Comparison of ENCODE assay signal across 8 mouse cellular contexts in the genomic region with DNA sequence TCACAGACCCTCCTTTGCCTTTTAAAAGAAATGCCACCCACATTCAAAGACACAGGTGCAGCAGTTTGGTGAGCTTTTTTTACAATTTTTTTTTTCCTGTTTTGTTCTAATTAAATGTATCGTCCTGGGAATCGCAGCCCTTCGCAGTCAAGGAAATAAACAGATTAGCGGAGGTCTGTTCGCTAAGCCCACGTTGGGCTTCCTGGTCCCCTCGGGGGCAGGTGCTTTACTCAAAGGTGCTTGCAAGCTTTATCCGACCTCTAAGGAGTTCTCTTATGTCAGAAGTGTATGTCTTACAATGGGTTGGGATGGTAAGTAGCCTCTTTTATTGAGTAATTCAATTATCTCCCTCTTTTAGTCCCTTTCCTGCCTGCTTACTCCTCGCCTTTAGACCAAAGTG. TPM values are rescaled to one million over a fixed set of nuclear protein-coding genes. Genes with fewer than 3 reads are reported as not detected.
DNase-seq lines count a peak whose midpoint lies in the region; ATAC-seq and TF ChIP-seq lines count a peak whose summit lies in the region.

No protein-coding gene starts in this region.

- peaks cover 30% of the 10 kb centered on the region for H3K4me1 ChIP-seq in kidney, embryonic 14.5 days (ENCODE audit: control insufficient read depth, insufficient read depth, low read length)
- H3K4me1 ChIP-seq in MEL (ENCODE audit: control insufficient read depth in 1 of 2, insufficient read depth in 2 of 2, low read length in 2 of 2): peaks cover 9 to 36% of the 10 kb centered on the region in 2 experiments
- peaks cover 40% of the 10 kb centered on the region for H3K4me1 ChIP-seq in forebrain, embryonic 15.5 days
- peaks cover 56% of the 10 kb centered on the region for H3K4me1 ChIP-seq in liver, embryonic 15.5 days (replicated peaks)

- peak overlapping the region; percentile 96 for H3K4me3 ChIP-seq in kidney, embryonic 14.5 days (ENCODE audit: low read length)
- H3K4me3 ChIP-seq in MEL (ENCODE audit: control insufficient read depth in 1 of 2, insufficient read depth in 1 of 2, low read depth in 2 of 2, low read length in 2 of 2): peak overlapping the region; percentile 89 to 93
- peak overlapping the region; percentile 78 for H3K4me3 ChIP-seq in forebrain, embryonic 15.5 days
- peak overlapping the region; percentile 83 for H3K4me3 ChIP-seq in liver, embryonic 15.5 days (replicated peaks)

- no peak for DNase-seq in kidney, adult 11 months
- peak; percentile 54 for DNase-seq in MEL (ENCODE audit: low read depth, low spot score)
- DNase-seq in thymus, postnatal 4 days: peak; percentile 60
- no peak for DNase-seq in ovary, postnatal 10 days (ENCODE audit: low spot score)
- no peak for DNase-seq in urinary bladder, adult 18-20 months (ENCODE audit: low spot score in 2 of 2)

- H3K27ac ChIP-seq in kidney, embryonic 14.5 days (ENCODE audit: low read depth, low read length): peak overlapping the region; percentile 100
- H3K27ac ChIP-seq in MEL (ENCODE audit: control insufficient read depth, low read depth, low read length): peak overlapping the region; percentile 96
- H3K27ac ChIP-seq in forebrain, embryonic 15.5 days (replicated peaks): peak overlapping the region; percentile 100
- H3K27ac ChIP-seq in liver, embryonic 15.5 days (replicated peaks): peak overlapping the region; percentile 99

- peak overlapping the region; percentile 100 for H3K9ac ChIP-seq in kidney, embryonic 14.5 days (ENCODE audit: low read depth, low read length)
- H3K9ac ChIP-seq in MEL (ENCODE audit: control insufficient read depth, low read depth, low read length, poor library complexity, severe bottlenecking): peak overlapping the region; percentile 98
- H3K9ac ChIP-seq in forebrain, embryonic 15.5 days (replicated peaks): peak overlapping the region; percentile 100
- H3K9ac ChIP-seq in liver, embryonic 15.5 days: peak overlapping the region; percentile 100

- no peak for TF ChIP-seq POLR2A in MEL (IDR thresholded peaks at IDR 0.05; ENCODE audit: control insufficient read depth in 1 of 2, insufficient read depth in 1 of 2, low read depth in 1 of 2, low read length in 2 of 2, poor library complexity in 1 of 2)

- no peaks in the 10 kb centered on the region for H3K27me3 ChIP-seq in kidney, embryonic 14.5 days (ENCODE audit: control insufficient read depth, insufficient read depth, low read length)
- no peaks in the 10 kb centered on the region for H3K27me3 ChIP-seq in MEL (ENCODE audit: control insufficient read depth in 1 of 2, insufficient read depth in 2 of 2, low read length in 2 of 2)
- no peaks in the 10 kb centered on the region for H3K27me3 ChIP-seq in forebrain, embryonic 15.5 days
- no peaks in the 10 kb centered on the region for H3K27me3 ChIP-seq in liver, embryonic 15.5 days

- no peak for TF ChIP-seq RAD21 in MEL (IDR thresholded peaks at IDR 0.05; ENCODE audit: low read depth, low read length)

- H3K9me3 ChIP-seq in kidney, embryonic 14.5 days (ENCODE audit: control insufficient read depth, low read length): no peaks in the 10 kb centered on the region
- no peaks in the 10 kb centered on the region for H3K9me3 ChIP-seq in MEL (replicated peaks; ENCODE audit: insufficient read depth, low read length)
- no peaks in the 10 kb centered on the region for H3K9me3 ChIP-seq in forebrain, embryonic 15.5 days
- no peaks in the 10 kb centered on the region for H3K9me3 ChIP-seq in liver, embryonic 15.5 days (replicated peaks)

- ATAC-seq in kidney, embryonic 14.5 days (ENCODE audit: low FRiP score, low TSS enrichment): no peak
- no peak for ATAC-seq in forebrain, embryonic 15.5 days (replicated peaks)
- ATAC-seq in liver, embryonic 15.5 days (ENCODE audit: insufficient read depth): no peak

- H3K4me2 ChIP-seq in kidney, embryonic 14.5 days (replicated peaks; ENCODE audit: low read depth, low read length): peak overlapping the region; percentile 65
- peak overlapping the region; percentile 80 for H3K4me2 ChIP-seq in forebrain, embryonic 15.5 days (replicated peaks)
- H3K4me2 ChIP-seq in liver, embryonic 15.5 days: peak overlapping the region; percentile 86

- WGBS in kidney, embryonic 14.5 days: 1% methylated on average over 9 of the region's 9 CpGs
- WGBS in forebrain, embryonic 15.5 days: under 1% methylated on average over 9 of the region's 9 CpGs
- 1% methylated on average over 9 of the region's 9 CpGs for WGBS in liver, embryonic 15.5 days (ENCODE audit: insufficient replicate concordance)

- no peaks in the 10 kb centered on the region for H3K36me3 ChIP-seq in kidney, embryonic 14.5 days (ENCODE audit: control insufficient read depth, insufficient read depth, low read length)
- H3K36me3 ChIP-seq in MEL (ENCODE audit: control insufficient read depth in 1 of 2, insufficient read depth in 2 of 2, low read length in 2 of 2): peaks cover 0 to 25% of the 10 kb centered on the region in 2 experiments; a peak in 2 of 4 replicates
- no peaks in the 10 kb centered on the region for H3K36me3 ChIP-seq in forebrain, embryonic 15.5 days
- H3K36me3 ChIP-seq in liver, embryonic 15.5 days (replicated peaks): peaks cover 3% of the 10 kb centered on the region; the same call in 1 of the 2 replicates

- TF ChIP-seq CTCF in MEL (IDR thresholded peaks at IDR 0.05 in 2 of 3, conservative IDR thresholded peaks at IDR 0.05 in 1 of 3; ENCODE audit: control insufficient read depth in 1 of 3, insufficient read depth in 1 of 3, low read depth in 2 of 3, low read length in 3 of 3, poor library complexity in 1 of 3, severe bottlenecking in 1 of 3): no peak

- peaks cover 47% of the 10 kb centered on the region for H3K79me2 ChIP-seq in MEL (ENCODE audit: control insufficient read depth, insufficient read depth, low read length, poor library complexity)

- no peak for TF ChIP-seq EP300 in MEL (IDR thresholded peaks at IDR 0.05; ENCODE audit: low read depth in 1 of 2, low read length in 2 of 2)

TF ChIP-seq in MEL, 35 proteins besides CTCF, POLR2A, EP300 and RAD21:
- TF ChIP-seq MEF2A (IDR thresholded peaks at IDR 0.05; ENCODE audit: extremely low read depth, insufficient replicate concordance, low read depth, low read length, poor library complexity, severe bottlenecking) (no peak), ZKSCAN1 (IDR thresholded peaks at IDR 0.05; ENCODE audit: low read depth, low read length) (no peak), GABPA (IDR thresholded peaks at IDR 0.05; ENCODE audit: low read depth, low read length) (no peak), TCF12 (IDR thresholded peaks at IDR 0.05; ENCODE audit: low read depth, low read length) (no peak), UBTF (IDR thresholded peaks at IDR 0.05; ENCODE audit: borderline replicate concordance, insufficient read depth, low read depth, low read length) (no peak), BHLHE40 (IDR thresholded peaks at IDR 0.05; ENCODE audit: borderline replicate concordance, low read depth, low read length) (no peak), SIN3A (IDR thresholded peaks at IDR 0.05; ENCODE audit: low read length) (no peak), MXI1 (IDR thresholded peaks at IDR 0.05; ENCODE audit: low read depth, low read length) (no peak), ZNF384 (IDR thresholded peaks at IDR 0.05; ENCODE audit: low read depth, low read length) (no peak), MAX (IDR thresholded peaks at IDR 0.05; ENCODE audit: low read length) (no peak), HCFC1 (IDR thresholded peaks at IDR 0.05; ENCODE audit: low read depth, low read length) (no peak)

RNA-seq across cellular contexts. Expression of a gene that starts 1.7 kb away (rescaled TPM):
- polyA plus RNA-seq in kidney, embryonic 14.5 days (2014; fragmentation: Nextera tagmentation; extraction: Ambion mirVana): 16.7 and 23.6 TPM in 2 replicates
- total RNA-seq in MEL (2012; rRNA removed): 32.2 and 32.9 TPM in 2 replicates
- polyA plus RNA-seq in MEL (2012; ENCODE audit: insufficient read depth in 1 of 2, insufficient read length in 2 of 2, low read depth in 1 of 2, low replicate concordance in 2 of 2, missing spikeins in 1 of 2): 10 to 100 TPM; 59.4 to 71.8 TPM
- polyA plus RNA-seq in forebrain, embryonic 15.5 days (2015; fragmentation: Nextera tagmentation; extraction: Ambion mirVana): 22.3 and 25.2 TPM in 2 replicates
- 8.0 and 10.8 TPM in 2 replicates for polyA plus RNA-seq in liver, embryonic 15.5 days (2015; fragmentation: Nextera tagmentation; extraction: Ambion mirVana)

RNA-seq across cellular contexts. Expression of a gene that starts 14.8 kb away (rescaled TPM):
- 241 and 323 TPM in 2 replicates for polyA plus RNA-seq in kidney, embryonic 14.5 days (2014; fragmentation: Nextera tagmentation; extraction: Ambion mirVana)
- 182 and 187 TPM in 2 replicates for total RNA-seq in MEL (2012; rRNA removed)
- polyA plus RNA-seq in MEL (2012; ENCODE audit: insufficient read depth in 1 of 2, insufficient read length in 2 of 2, low read depth in 1 of 2, low replicate concordance in 2 of 2, missing spikeins in 1 of 2): 100 to 1,000 TPM in 1 of 2 experiments, not detected in 1; 287 TPM
- 290 and 303 TPM in 2 replicates for polyA plus RNA-seq in forebrain, embryonic 15.5 days (2015; fragmentation: Nextera tagmentation; extraction: Ambion mirVana)
- polyA plus RNA-seq in liver, embryonic 15.5 days (2015; fragmentation: Nextera tagmentation; extraction: Ambion mirVana): 97.7 and 98.0 TPM in 2 replicates

RNA-seq across cellular contexts. Expression of a gene that starts 50.1 kb away (rescaled TPM):
- polyA plus RNA-seq in kidney, embryonic 14.5 days (2014; fragmentation: Nextera tagmentation; extraction: Ambion mirVana): 56.0 TPM in 2 replicates
- 90.1 and 90.8 TPM in 2 replicates for total RNA-seq in MEL (2012; rRNA removed)
- 10 to 100 TPM in 1 of 2 experiments, not detected in 1; 73.3 TPM for polyA plus RNA-seq in MEL (2012; ENCODE audit: insufficient read depth in 1 of 2, insufficient read length in 2 of 2, low read depth in 1 of 2, low replicate concordance in 2 of 2, missing spikeins in 1 of 2)
- 63.5 and 70.2 TPM in 2 replicates for polyA plus RNA-seq in forebrain, embryonic 15.5 days (2015; fragmentation: Nextera tagmentation; extraction: Ambion mirVana)
- 28.8 and 30.4 TPM in 2 replicates for polyA plus RNA-seq in liver, embryonic 15.5 days (2015; fragmentation: Nextera tagmentation; extraction: Ambion mirVana)

Comparison
In these comparisons a context has a peak if more than half of its experiments do, and no peak if none do; other contexts are left out.
1. DNase-seq: peak in MEL (single experiment) and thymus, postnatal 4 days (single experiment); none in kidney, adult 11 months (single experiment), ovary, postnatal 10 days (single experiment) and urinary bladder, adult 18-20 months (0 of 2).
2. Peak in every context shown above with its lines, with median percentiles within 50 percentile points of each other: H3K27ac ChIP-seq, H3K4me2 ChIP-seq, H3K4me3 ChIP-seq and H3K9ac ChIP-seq.